Mouse (Mus musculus) E14TG2a.4 (cell line): ENCODE measurements around the gene Perp.

Experiments used
- CTCF ChIP-seq: conservative IDR thresholded peaks from 2 replicates; pipeline ENCODE4 v1.5.1; 2014; ENCODE audit warnings: low read length
- NANOG ChIP-seq: IDR thresholded peaks from 2 replicates; pipeline ENCODE4 v1.6.1; 2014; ENCODE audit warnings: borderline replicate concordance, low read length, mixed read lengths
- POU5F1 ChIP-seq: IDR thresholded peaks from 2 replicates; pipeline ENCODE4 v1.6.1; 2014; ENCODE audit warnings: low read length, borderline replicate concordance

DNA sequence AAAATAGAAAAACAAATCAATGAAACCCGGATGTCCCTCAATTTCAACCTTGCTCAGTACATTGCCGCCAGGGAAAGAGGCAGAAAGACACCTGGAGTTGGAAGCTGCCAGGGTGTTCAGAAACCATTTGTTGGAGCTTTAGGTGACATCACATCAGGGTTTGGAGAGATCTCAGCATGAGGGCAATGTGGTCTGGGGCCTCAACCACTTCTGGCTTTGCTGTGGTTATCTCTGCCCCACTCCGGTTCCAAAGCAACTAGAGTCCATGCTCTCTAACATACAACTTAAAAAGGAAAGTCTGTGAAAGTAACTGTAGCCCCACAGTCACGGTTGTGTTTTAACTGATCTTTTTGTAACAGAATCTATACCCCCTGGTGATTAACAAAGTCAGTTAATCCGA, 19.9 kb downstream of the Perp start:
- no peak for TF ChIP-seq CTCF
- no peak for TF ChIP-seq POU5F1
- TF ChIP-seq NANOG: no peak
